Mouse (Mus musculus) heart, postnatal 0 days (tissue): ENCODE measurements around the gene Lrfn2. TPM values are rescaled to one million over a fixed set of nuclear protein-coding genes. Genes with fewer than 3 reads are reported as not detected.

ENCODE experiments used
- ATAC-seq: fragments of 200-750 bp; cut with Nextera tagmentation; 2 replicates; pipeline ENCODE4 v1.8.0; 2017; ENCODE audit warnings: low read depth, moderate number of reproducible peaks, moderate library complexity; ENCODE audit not compliant: insufficient read depth
- DNase-seq: peaks from one replicate; pipeline ENCODE4 v3.0.0-alpha.2; 2016; ENCODE audit warnings: low spot score
- H3K27ac ChIP-seq: fragments of 300-500 bp; sonication (generic); 2 replicates; pipeline ENCODE4 v1.5.1; 2014; ENCODE audit warnings: low read depth, mild to moderate bottlenecking
- H3K27me3 ChIP-seq: fragments of 300-500 bp; sonication (generic); 2 replicates; pipeline ENCODE4 v1.6.1; 2014; ENCODE audit warnings: low read length, mixed read lengths; ENCODE audit not compliant: control insufficient read depth, insufficient read depth
- H3K36me3 ChIP-seq: fragments of 300-500 bp; sonication (generic); replicated peaks from 2 replicates; pipeline ENCODE4 v1.6.1; 2014; ENCODE audit warnings: low read length, mixed read lengths; ENCODE audit not compliant: control insufficient read depth, insufficient read depth
- H3K4me1 ChIP-seq: fragments of 300-500 bp; sonication (generic); 2 replicates; pipeline ENCODE4 v1.6.1; 2014; ENCODE audit warnings: antibody characterized with exemption; ENCODE audit not compliant: control insufficient read depth, insufficient read depth
- H3K4me2 ChIP-seq: fragments of 300-500 bp; sonication (generic); 2 replicates; pipeline ENCODE4 v1.6.1; 2014; ENCODE audit warnings: low read depth, mild to moderate bottlenecking, low read length, moderate library complexity
- H3K4me3 ChIP-seq: fragments of 300-500 bp; sonication (generic); 2 replicates; pipeline ENCODE4 v1.5.1; 2014; ENCODE audit warnings: low read depth, low read length
- H3K9ac ChIP-seq: fragments of 300-500 bp; sonication (generic); replicated peaks from 2 replicates; pipeline ENCODE4 v1.6.1; 2014; ENCODE audit warnings: low read depth, low read length, mixed read lengths
- H3K9me3 ChIP-seq: fragments of 300-500 bp; sonication (generic); replicated peaks from 2 replicates; pipeline ENCODE4 v1.6.1; 2016; ENCODE audit warnings: low read length; ENCODE audit not compliant: control insufficient read depth
- CTCF ChIP-seq: IDR thresholded peaks from 2 replicates; pipeline ENCODE4 v1.5.1; 2016; ENCODE audit warnings: antibody characterized with exemption, control low read depth, low read depth
- EP300 ChIP-seq: IDR thresholded peaks from 2 replicates; pipeline ENCODE4 v1.6.1; 2016; ENCODE audit warnings: antibody characterized with exemption, low read depth
- WGBS: fragments of 180-500 bp; shearing (Covaris S2); extraction: QIAGEN DNeasy Blood & Tissue Kit; methylation state at CpG from one replicate; pipeline ENCODE4 v1.1.7; 2014; 5-methylcytosine and 5-hydroxymethylcytosine counted together
- polyA plus RNA-seq: library from polyadenylated mRNA; unstranded; fragments of >200 nt; fragmentation: Nextera tagmentation; extraction: Ambion mirVana; gene quantifications from 2 replicates; pipeline ENCODE4 v1.2.1, GENCODE M21; 2015
- total RNA-seq: library from RNA; depleted of rRNA; stranded (reverse); fragments of >200 nt; gene quantifications from 2 replicates; pipeline ENCODE4 v1.2.3, GENCODE M21; 2014; ENCODE audit warnings: low replicate concordance

The Lrfn2 gene
- total and polyA plus RNA-seq, 2 experiments from 2014 or later: 0.04 TPM; not detected in 1

- Histone ChIP-seq H3K9me3 (no peaks in the 10 kb centered on the region), H3K4me1 (no peaks in the 10 kb centered on the region), H3K4me2 (no peak overlapping the region), H3K27ac (no peak overlapping the region), H3K27me3 (no peaks in the 10 kb centered on the region; the same call in 1 of the 2 replicates), H3K36me3 (no peaks in the 10 kb centered on the region), H3K9ac (no peak overlapping the region), H3K4me3 (no peak overlapping the region)
- ATAC-seq (no peak), DNase-seq (no peak)
- TF ChIP-seq EP300: no peak
- no peak for TF ChIP-seq CTCF
- 77% methylated on average over 10 of the region's 10 CpGs for WGBS
Measured at GRCm38 (mm10) chr17:48971296-48971695, 39.1 kb downstream of the Lrfn2 start.

GRCm38 (mm10) chr17:48972866-48973265 is 40.7 kb downstream of the Lrfn2 start:
- Histone ChIP-seq H3K36me3 (no peaks in the 10 kb centered on the region), H3K9me3 (no peaks in the 10 kb centered on the region), H3K27ac (no peak overlapping the region), H3K4me1 (no peaks in the 10 kb centered on the region), H3K9ac (no peak overlapping the region), H3K27me3 (no peaks in the 10 kb centered on the region; the same call in 1 of the 2 replicates), H3K4me3 (no peak overlapping the region), H3K4me2 (no peak overlapping the region)
- 43% methylated on average over 6 of the region's 6 CpGs for WGBS
- ATAC-seq (no peak), DNase-seq (no peak)
- TF ChIP-seq EP300: no peak
- no peak for TF ChIP-seq CTCF

- Histone ChIP-seq H3K27me3 (no peaks in the 10 kb centered on the region; the same call in 1 of the 2 replicates), H3K27ac (no peak overlapping the region), H3K4me2 (no peak overlapping the region), H3K4me3 (no peak overlapping the region), H3K9ac (no peak overlapping the region), H3K4me1 (no peaks in the 10 kb centered on the region), H3K36me3 (no peaks in the 10 kb centered on the region), H3K9me3 (no peaks in the 10 kb centered on the region)
- TF ChIP-seq EP300 (no peak), CTCF (no peak)
- 31% methylated on average over 3 of the region's 3 CpGs for WGBS
- no peak for DNase-seq
- no peak for ATAC-seq
Measured at GRCm38 (mm10) chr17:48973394-48973793, 41.2 kb downstream of the Lrfn2 start.

- H3K4me1 ChIP-seq: no peaks in the 10 kb centered on the region
- ATAC-seq (no peak), DNase-seq (no peak)
- WGBS: 62% methylated on average over 4 of the region's 4 CpGs
- H3K27ac ChIP-seq: no peak overlapping the region
- TF ChIP-seq CTCF (no peak), EP300 (no peak)
- no peaks in the 10 kb centered on the region for H3K36me3 ChIP-seq
- H3K4me2 ChIP-seq: no peak overlapping the region
- no peak overlapping the region for H3K9ac ChIP-seq
- H3K27me3 ChIP-seq: no peaks in the 10 kb centered on the region; the same call in 1 of the 2 replicates
- no peak overlapping the region for H3K4me3 ChIP-seq
- H3K9me3 ChIP-seq: no peaks in the 10 kb centered on the region
Measured at GRCm38 (mm10) chr17:48975055-48975454, 42.9 kb downstream of the Lrfn2 start.

- no peak for DNase-seq
- H3K27me3 ChIP-seq: no peaks in the 10 kb centered on the region; the same call in 1 of the 2 replicates
- H3K9me3 ChIP-seq: no peaks in the 10 kb centered on the region
- 55% methylated on average over 5 of the region's 5 CpGs for WGBS
- TF ChIP-seq CTCF (no peak), EP300 (no peak)
- no peak overlapping the region for H3K4me2 ChIP-seq
- no peaks in the 10 kb centered on the region for H3K36me3 ChIP-seq
- no peak for ATAC-seq
- H3K4me3 ChIP-seq: no peak overlapping the region
- no peak overlapping the region for H3K9ac ChIP-seq
- H3K27ac ChIP-seq: no peak overlapping the region
- H3K4me1 ChIP-seq: no peaks in the 10 kb centered on the region
Measured at GRCm38 (mm10) chr17:48976611-48977022, 44.4 kb downstream of the Lrfn2 start.

- Histone ChIP-seq H3K4me2 (no peak overlapping the region), H3K27ac (no peak overlapping the region), H3K27me3 (peaks cover 7% of the 10 kb centered on the region; the same call in 1 of the 2 replicates), H3K4me3 (no peak overlapping the region), H3K9me3 (no peaks in the 10 kb centered on the region), H3K36me3 (no peaks in the 10 kb centered on the region), H3K4me1 (no peaks in the 10 kb centered on the region), H3K9ac (no peak overlapping the region)
- no peak for TF ChIP-seq EP300
- TF ChIP-seq CTCF: no peak
- no peak for DNase-seq
- no peak for ATAC-seq
- WGBS: 53% methylated on average over 1 of the region's 1 CpGs
Measured at GRCm38 (mm10) chr17:48995256-48995993, 63.2 kb downstream of the Lrfn2 start.
